ENCODE assay signal across 8 mouse cellular contexts in the genomic region with DNA sequence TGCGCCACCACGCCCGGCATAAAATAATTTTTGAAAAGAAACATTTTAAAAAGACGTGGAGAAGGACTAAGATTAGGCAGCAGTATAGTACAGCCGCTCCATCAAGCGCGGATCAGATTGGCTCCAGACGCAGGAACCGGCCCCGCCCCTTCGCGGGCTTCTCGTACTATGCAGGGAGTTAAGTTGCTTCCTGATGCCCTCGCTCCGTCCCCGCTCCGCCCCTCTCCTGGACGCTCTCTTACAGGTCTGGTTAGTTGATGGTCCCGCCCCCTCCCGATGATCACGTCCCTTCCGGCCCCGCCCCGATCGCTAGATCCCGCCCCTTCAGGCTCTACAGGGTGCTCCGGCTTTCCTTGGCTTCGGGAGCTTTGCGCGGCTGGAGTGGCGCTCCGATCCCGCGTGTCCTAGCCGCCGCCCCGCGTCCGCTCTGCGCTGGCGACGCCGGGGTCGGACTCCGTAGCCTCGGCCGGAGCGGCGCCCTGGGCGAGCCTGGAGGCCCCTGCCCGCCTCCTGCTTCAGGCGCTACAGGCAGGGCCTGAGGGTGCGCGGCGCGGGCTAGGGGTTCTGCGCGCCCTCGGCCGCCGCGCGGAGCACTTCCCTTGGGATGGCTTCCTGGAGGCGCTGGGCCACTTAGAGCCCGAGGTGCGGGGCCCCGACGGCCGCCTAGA. TPM values are rescaled to one million over a fixed set of nuclear protein-coding genes. Genes with fewer than 3 reads are reported as not detected.
DNase-seq lines count a peak whose midpoint lies in the region; ATAC-seq and TF ChIP-seq lines count a peak whose summit lies in the region.

TSS of gene Fance (plus strand) at position 308 of the 668 bp plus-strand sequence.

- WGBS in hindbrain, postnatal 0 days = under 1% methylated on average over 68 of the region's 69 CpGs

- intact Hi-C loops in gastrocnemius, adult 2 months (cut with DNase I) = no loop called here
- intact Hi-C loops in left cerebral cortex, adult 2 months (cut with DNase I) = no loop called here

- H3K4me1 ChIP-seq in hindbrain, postnatal 0 days (ENCODE audit: insufficient read depth, low read length) = 0 out of 2 replicates have a peak, but pooled peaks cover 9% of the 10 kb centered on the region

- no peak for TF ChIP-seq CTCF in gastrocnemius, adult 2 months (IDR thresholded peaks at IDR 0.05)
- TF ChIP-seq CTCF in hindbrain, postnatal 0 days (IDR thresholded peaks at IDR 0.05; ENCODE audit: low read depth) = no peak
- no peak; the same call in 1 of the 2 replicates for TF ChIP-seq CTCF in left cerebral cortex, adult 2 months (IDR thresholded peaks at IDR 0.05)

- DNase-seq in ZHBTc4 (ENCODE audit: low read depth, low spot score) = peak; percentile 100
- peak; percentile 98 for DNase-seq in gastrocnemius, adult 2 months
- peak; percentile 99 for DNase-seq in hindbrain, postnatal 0 days (ENCODE audit: low spot score)
- peak; percentile 85 to 93 for DNase-seq in left cerebral cortex, adult 2 months (ENCODE audit: extremely low spot score in 1 of 2, low spot score in 2 of 2)
- DNase-seq in right cerebral cortex, adult 2 months (ENCODE audit: low spot score in 2 of 2) = peak; percentile 92 to 95
- peak; percentile 97 for DNase-seq in urinary bladder, postnatal 14 days (ENCODE audit: low spot score)

- H3K9me3 ChIP-seq in hindbrain, postnatal 0 days (ENCODE audit: low read length) = no peaks in the 10 kb centered on the region

- peak; percentile 93 for ATAC-seq in common myeloid progenitor, adult 5-6 weeks (replicated peaks; ENCODE audit: low read depth, poor library complexity, severe bottlenecking)
- peak; percentile 98 for ATAC-seq in hindbrain, postnatal 0 days
- ATAC-seq in megakaryocyte, adult 5-6 weeks (ENCODE audit: poor library complexity, severe bottlenecking) = peak; percentile 98

- peak within 1 kb of the TSS; percentile 95 for H3K4me3 ChIP-seq in gastrocnemius, adult 2 months
- H3K4me3 ChIP-seq in hindbrain, postnatal 0 days (ENCODE audit: low read length) = peak within 1 kb of the TSS; percentile 71
- H3K4me3 ChIP-seq in left cerebral cortex, adult 2 months = peak within 1 kb of the TSS; percentile 74

- peak within 1 kb of the TSS; percentile 96 for H3K27ac ChIP-seq in gastrocnemius, adult 2 months
- peak within 1 kb of the TSS; percentile 89 for H3K27ac ChIP-seq in hindbrain, postnatal 0 days
- H3K27ac ChIP-seq in left cerebral cortex, adult 2 months = peak within 1 kb of the TSS; percentile 62

- H3K4me2 ChIP-seq in hindbrain, postnatal 0 days (ENCODE audit: low read depth, low read length) = peak within 1 kb of the TSS; percentile 89

- peak within 1 kb of the TSS; percentile 77 for H3K9ac ChIP-seq in hindbrain, postnatal 0 days (replicated peaks; ENCODE audit: low read length)

- no peaks in the 10 kb centered on the region for H3K27me3 ChIP-seq in hindbrain, postnatal 0 days (ENCODE audit: insufficient read depth, low read length)

- H3K36me3 ChIP-seq in hindbrain, postnatal 0 days (ENCODE audit: insufficient read depth, low read length) = peaks cover 4% of the 10 kb centered on the region; the same call in 1 of the 2 replicates

RNA-seq across cellular contexts. Expression of gene Fance, which starts in this region (rescaled TPM):
- 15.9 and 36.0 TPM in 2 replicates for total RNA-seq in common myeloid progenitor, adult 5-6 weeks (2017)
- total RNA-seq in gastrocnemius, adult 2 months (2021) = 10 to 100 TPM in 1 of 2 experiments, 1 to 10 TPM in 1; 9.4 to 11.2 TPM
- 38.7 and 46.5 TPM in 2 replicates for total RNA-seq in hindbrain, postnatal 0 days (2014; rRNA removed)
- 23.6 and 27.2 TPM in 2 replicates for polyA plus RNA-seq in hindbrain, postnatal 0 days (2015; fragmentation: Nextera tagmentation; extraction: Ambion mirVana)
- total RNA-seq in left cerebral cortex, adult 2 months (2021) = 10 to 100 TPM; 21.5 to 26.1 TPM
- total RNA-seq in megakaryocyte, adult 5-6 weeks (2015) = 11.5 and 11.9 TPM in 2 replicates
- total RNA-seq in megakaryocyte, adult 5-6 weeks (2017) = 7.5 and 14.3 TPM in 2 replicates

Comparison
In these comparisons a context has a peak if more than half of its experiments do, and no peak if none do; other contexts are left out.
1. Peak in every context shown above with its lines: DNase-seq, ATAC-seq, H3K4me3 ChIP-seq and H3K27ac ChIP-seq.